Mouse (Mus musculus): ENCODE results near the gene Tas2r135.

Tas2r135 gene

DNA sequence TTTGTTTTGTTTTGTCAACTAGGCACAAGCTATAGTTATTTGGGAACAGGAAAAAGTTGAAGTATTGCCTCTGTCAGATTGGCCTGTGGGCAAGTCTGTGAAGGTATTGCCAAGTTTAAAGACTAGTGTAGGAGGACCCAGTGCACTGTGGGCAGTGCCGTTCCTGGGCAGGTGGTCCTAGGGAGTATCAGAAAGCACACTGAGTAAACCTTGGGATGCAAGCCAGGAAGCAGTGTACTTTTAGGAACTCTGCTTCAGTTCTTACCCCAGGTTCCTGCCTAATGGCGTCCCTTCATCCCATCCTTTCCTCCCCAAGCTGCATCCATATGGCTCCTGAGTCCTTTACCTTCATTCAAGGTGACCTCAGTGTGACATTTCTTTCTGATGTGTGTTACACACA lies 30.1 kb upstream of the Tas2r135 start:
- no peak for DNase-seq

DNA sequence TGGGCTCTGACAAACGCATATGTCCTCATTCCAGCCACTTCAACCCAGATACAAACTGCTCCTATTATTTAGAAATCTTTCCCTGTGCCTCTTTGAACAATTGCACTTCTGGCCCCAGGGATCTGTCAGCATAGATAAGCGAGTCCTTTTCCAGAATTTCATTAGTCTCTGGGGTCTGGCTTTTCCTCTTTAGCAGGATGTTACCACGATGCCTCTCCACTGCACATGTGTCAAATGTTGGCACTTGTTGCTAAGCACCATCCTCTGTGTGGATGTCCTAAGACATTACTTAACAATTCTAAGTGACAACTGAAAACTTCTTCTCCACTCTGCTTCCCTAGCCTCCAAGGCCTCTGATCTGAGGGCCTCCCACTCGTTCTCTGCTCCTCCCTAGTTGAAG lies 29.2 kb upstream of the Tas2r135 start:
- DNase-seq: no peak

DNA sequence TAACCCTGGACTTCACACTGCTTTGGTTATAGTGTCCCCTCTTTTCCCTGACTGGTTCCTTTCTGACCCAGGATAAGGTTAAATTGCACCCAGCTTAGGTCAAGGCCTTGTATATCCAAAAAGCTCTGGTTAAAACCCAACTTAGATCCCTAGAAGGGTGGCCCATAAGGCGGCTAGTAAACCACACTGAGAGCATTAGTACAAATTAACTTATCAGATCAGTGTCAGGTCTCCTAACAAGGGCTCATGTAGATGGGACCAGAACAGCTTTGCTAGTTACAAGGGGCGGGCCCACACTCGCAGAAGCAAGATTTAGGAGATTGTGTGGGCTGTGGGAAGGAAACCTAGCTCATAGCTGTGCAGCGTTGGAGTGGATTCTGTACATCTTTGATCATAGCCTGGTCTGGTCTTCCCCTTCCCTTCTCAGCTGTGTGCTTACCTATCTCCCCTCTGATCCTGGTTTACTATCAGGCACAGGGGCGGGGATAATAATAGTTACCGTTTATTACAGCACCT lies 28.7 kb upstream of the Tas2r135 start:
- DNase-seq: no peak

DNA sequence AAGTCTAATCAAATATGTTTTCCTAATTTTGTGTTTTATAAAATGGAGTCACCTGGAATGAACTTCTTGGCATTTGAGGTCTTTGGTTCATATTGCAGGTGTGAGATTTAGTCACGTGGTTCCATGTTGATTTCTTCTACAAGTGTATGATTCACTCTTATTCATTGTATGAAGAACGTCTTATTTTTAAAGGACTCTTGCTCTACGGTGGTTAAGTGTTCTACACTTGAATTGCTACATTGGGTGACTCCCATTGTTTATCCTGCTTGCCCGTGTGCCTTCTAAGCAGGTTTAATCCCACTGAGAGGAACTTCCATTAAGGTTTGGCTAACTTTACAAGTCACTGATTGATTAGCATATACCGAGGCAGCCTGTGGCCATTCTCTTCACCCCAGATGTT lies 28.0 kb upstream of the Tas2r135 start:
- DNase-seq: no peak

DNA sequence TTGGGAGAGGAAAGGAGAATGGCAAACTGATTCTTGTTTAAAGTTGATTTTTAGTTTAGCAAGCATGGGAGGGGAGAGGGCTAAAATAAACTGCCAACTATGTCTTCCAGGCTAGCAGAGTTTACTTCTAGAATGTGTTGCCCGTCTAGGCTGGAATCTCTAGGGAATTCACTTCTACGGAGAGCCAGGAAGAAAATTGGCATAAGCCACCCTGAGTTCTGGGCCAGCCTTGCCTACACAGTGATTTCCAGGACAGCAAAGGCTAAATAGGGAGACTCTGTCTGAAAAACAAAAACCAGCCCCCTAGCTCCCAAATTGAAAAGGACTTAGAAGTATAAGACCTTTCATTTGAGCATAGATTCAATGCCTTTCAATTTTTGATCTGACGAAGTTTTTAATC lies 25.7 kb upstream of the Tas2r135 start:
- no peak for DNase-seq

DNA sequence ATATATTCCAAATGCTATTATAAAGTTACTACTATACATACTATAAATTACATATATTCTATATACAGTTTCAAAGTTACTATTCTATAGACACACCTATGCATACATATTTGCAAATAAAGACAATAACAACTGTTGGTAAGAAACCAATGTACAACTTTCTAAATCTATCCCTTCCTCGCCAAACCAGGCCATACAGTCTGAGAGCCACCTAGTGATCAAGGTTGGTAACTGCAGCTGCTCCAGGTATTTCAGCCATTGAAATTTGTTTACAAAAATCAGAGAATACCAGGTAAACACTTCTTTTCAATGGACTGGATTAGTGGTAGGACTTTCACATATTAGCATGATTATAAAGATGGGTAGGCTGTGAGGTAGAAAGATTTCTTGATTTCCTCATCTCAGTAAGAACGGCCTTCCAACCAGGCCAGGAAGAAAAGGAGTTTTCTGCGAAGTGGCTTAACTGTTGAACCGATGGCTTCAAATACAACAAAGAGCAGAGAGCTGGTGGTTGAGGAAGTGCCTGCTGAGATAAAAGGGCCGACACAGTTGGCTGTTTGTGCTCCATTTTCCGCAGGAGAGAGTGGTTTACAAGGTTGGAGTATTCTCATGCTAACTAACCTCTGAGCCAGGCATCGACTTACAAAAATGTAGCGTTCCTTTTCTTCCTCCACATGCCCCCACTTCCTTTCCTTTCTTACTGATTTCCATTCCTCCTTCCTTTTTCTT lies 24.7 kb upstream of the Tas2r135 start:
- no peak for DNase-seq

DNA sequence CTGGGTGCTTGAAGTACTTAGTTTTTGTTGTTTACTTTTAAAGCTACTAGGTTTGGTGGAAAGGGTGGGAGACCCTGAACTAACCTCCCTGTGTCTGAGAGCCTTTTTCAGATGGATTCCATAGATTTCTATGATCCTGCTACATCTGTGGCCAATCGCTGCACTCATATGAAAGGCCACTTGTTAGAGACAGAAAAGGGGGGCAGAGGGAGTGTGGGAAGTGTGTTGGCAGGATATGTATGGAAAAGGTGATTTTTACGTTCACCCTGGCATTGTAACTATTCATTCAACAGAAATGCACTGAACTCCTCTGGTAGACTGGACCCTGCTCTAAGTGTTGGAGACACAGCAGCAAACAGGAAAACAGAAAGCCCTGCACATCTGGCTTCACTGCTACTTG lies 24.0 kb upstream of the Tas2r135 start:
- DNase-seq: no peak

DNA sequence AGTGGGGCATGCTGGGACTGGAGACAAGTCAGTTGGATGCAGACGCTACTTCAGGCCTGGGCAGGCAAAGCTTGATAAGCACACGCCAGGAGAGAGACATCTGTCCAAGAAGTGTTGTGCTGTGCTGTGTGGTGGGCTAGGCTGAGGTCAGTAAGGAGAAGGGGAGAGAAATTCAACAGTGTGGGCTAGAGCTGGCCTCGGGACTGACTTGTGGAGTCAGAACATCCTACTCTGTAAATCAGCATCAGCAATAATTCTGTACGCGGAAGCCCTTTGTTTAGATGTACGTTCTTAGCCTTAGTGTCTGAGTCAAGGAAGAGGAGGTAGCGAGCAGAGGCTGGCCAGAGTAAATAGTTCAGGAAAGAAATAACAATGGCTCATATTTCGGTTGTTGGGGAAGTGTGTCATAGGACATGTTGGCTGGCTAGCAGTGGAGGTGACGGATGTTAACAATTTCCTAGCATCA lies 23.3 kb upstream of the Tas2r135 start:
- DNase-seq: no peak

DNA sequence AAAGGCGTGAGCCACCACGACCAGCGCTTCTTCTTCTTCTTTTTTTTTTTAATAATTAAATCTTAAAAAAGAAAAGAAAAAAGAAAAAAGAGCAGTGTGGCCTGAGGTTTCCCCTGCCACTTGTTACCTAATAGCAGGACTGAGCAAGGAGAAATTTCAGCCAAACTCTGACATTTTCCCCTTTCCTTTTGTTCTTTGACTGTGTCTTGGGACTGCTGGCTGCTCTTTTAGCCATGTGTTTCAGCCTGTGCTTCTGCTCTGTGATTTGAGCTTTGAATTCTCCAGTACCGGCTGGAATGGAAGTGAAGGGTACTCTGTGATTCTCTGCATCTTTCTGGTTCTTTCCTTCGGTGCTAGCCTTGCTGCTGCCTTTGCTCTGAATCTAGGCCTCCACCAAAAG lies 21.9 kb upstream of the Tas2r135 start:
- no peak for DNase-seq

DNA sequence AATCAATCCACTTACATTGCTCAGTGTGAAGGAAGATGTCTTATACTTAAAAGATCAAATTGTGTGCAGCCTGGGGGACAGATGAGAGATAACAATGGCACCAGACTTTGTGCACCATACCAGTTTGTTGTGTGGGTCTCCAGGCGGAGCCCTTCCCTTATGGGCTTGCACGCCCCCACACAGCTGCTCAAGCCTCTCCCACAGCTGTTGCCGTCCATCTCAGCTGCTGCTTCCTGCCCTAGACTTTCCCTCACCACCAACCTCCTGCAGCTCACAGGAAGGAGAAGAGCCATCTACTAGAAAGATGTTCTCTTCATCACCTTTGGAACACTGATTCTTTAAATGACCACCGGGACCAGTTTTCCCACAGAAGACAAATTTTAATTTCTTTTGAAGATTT lies 19.6 kb upstream of the Tas2r135 start:
- DNase-seq: no peak

DNA sequence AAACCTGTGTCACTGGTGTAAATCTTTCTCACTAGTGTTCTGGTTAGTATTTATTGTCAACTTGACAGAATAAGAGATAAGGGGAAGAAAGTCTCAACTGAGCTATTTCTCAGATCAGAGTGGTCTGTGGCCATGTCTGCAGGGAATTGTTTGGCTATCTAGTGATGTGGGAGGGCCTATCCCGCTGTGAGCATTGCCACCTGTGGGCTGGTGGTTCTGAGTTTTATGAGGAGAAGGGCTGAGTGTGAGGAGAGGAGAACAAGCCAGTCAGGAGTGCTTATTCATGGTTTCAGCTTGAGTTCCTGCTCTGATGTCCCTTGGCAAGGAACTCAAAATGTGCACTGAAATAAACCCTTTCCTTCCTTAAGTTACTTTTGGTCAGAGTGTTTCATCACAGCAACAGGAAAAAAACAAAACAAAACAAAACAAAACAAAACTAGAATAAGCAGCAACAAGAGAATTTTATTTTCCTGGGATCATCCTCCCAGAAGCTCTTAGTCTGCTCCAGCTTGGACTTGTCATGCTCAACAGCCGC lies 13.4 kb upstream of the Tas2r135 start:
- no peak for DNase-seq

DNA sequence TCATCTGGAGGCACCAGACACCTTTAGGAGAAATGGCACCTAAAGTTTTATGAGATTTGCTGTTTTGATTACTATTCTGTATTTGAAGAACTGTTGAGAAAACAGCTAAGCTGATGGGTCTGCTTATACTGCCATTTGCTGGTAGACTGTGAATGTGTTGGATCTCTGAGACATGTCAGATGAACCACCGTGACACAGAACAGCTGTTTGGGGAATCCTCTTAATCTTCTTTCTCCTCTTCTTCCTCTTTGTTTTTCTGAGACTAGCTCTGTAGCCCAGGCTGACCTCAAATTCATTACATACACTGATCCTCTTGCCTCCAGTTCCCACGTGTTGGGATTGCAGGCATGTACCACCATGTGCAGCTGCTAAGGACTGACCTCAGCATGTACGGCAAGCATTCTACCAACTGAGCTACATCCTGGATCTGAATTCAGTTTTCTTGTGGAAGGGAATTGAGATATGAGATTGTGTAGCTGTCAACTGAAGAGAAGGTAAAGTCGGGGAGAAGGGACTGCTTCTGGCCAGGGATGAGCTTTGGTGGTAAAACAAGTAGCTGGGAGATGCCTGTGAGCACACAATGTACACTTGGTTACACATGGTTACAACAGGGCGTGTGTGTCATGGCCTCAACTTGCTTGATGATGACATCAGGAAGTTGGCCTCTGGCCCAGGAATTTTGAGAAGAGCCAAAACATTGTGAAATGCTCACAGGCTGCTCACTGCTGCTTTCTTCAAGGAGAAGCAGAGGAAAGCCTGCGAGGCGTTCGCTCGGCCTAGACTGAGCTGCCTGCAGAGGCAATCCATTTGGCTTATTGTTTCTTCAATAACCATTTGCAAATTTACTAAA lies 9.0 kb upstream of the Tas2r135 start:
- DNase-seq: peak; percentile 63

DNA sequence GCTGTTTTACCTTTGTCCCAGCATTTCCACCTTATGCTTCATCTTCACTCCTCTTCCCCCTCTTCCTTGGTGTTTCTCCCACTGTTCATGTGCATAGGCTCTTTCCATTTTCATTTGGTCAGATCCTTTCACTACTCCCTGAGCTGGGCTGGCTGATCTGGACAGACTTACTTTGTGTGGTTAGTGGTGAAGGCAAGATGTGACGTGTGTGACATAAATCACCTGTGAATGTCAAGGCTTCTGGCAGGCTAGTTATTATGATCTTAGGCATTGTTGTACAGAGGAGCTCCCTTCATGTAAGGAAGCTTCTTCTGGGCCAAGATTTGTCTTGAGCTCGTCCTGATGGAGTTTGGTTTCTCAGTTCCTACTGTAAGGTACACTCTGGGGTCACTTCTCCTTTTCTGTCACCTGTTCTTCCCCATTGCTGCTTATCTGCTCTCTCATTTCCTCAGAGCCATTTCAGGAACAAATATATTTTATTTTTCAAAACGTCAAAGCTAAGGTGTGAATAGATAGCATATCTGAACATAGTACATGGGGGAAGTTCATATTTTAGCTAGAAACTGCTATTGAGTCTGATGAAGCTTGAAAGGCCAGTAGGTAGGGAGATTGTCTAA lies 8.1 kb upstream of the Tas2r135 start:
- DNase-seq: no peak

DNA sequence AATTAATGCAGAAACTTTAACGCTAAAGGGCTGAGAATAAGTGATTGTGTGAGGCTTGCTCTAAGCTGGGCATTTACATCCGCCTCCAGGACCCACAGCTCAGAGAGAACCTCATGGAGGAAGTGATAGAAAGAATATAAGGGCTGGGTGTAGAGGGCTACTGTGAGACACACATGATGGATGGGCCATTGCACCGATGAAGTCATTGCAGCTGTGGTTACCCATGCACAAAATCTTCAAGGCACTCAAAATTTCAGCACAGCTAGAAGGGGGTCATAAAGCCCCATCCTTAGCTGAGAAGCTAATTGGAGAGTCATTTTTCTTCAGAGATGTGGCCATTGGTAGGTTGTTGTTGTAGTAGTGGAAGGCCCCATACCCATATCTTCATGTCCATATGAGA lies 6.9 kb upstream of the Tas2r135 start:
- no peak for DNase-seq

DNA sequence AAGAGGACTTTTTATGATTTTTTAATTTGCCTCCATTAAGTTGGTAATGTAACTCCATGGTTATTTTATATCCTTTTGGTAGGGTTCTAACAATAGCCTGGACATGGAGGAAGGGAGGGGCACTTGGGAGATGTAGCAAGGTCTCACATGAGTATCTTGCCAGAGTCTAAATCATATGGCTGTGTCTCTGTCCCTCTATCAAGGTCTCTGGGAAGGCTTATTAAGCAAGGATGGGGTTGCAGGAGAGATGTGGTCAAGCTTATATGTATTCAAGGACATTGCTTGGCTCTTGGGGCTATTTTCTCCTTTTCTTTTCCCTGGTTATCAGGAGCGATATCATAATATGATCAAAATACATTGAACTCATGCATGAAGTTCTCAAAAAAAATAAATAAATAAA lies 6.2 kb upstream of the Tas2r135 start:
- DNase-seq: no peak

DNA sequence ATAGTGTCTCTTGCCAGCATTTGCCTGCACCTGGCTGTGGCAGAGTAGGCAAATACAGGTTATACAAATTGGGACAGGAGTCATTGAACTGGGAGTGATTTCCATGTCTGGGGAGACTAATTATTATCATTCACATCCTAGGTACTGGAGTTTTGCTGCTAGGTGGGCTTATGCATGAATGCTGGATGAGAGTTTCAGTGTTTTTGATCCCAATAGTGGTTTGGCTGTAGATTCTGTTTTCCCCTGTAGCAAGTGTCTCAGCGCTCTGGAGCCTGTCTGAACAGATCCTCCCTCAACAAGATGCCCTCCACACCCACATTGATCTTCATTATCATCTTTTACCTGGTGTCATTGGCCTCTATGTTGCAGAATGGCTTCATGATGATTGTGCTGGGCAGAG lies 5.3 kb upstream of the Tas2r135 start, which contains the start of gene Tas2r143:
Gene Tas2r143, plus strand, starts transcription at position 301 of the 400 bp plus-strand sequence.
- DNase-seq: no peak

DNA sequence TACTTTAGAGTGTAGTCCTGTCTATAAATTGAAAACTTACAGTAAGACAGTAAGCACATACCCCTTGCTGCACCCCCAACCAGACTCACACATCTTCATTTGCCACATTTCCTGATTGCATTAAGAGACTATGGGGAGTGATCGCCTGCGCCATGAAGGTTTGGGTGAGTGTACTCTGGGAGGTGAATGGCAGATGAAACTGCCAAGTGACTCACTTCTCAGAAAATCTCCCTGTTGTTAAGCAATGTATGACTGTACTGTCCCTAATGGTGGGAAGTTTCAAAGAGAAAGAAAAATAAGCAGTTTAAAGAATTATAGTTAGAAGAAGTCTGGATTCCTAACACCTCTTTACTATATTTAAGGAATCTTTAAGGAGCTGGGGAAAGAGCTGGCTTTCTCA lies 14.2 kb downstream of the Tas2r135 start:
- no peak for DNase-seq

DNA sequence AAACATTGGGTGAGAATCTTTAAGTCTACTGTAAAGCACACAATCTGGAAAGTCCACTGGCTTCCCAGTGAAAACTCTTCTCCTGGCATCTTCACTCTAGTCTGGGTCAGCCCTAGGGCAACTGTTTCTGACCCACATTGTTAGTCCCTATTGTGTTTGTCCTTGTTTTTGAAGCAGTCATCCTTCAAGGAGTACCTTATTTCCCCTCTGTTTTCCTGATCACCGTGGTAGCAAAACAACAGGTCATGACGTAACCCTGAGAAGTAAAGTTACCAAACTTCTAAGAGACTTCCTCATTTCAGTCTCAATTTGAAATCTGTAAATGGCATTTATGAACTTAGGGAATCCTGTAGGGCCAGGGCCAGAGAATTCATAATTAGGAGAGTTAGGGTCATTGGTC lies 16.2 kb downstream of the Tas2r135 start:
- no peak for DNase-seq

DNA sequence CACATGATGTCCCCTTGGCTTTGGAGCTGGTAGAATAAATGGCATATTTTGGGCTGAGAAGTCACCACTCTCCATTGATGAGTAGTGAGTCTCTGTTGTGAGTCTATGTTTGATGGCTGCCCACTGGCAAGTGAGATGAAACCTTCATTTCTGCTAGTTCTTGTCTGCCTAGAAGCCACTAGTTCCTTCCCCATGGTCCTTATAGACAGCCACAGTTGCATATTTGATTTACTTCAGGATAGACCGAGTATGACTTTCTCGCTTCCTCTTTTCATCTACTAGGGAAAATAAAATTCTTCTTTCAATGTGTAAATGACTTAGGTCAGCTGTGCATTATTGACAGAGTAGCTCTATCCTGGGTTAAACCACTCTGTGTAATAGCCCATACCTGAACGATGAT lies 19.2 kb downstream of the Tas2r135 start:
- DNase-seq: no peak

DNA sequence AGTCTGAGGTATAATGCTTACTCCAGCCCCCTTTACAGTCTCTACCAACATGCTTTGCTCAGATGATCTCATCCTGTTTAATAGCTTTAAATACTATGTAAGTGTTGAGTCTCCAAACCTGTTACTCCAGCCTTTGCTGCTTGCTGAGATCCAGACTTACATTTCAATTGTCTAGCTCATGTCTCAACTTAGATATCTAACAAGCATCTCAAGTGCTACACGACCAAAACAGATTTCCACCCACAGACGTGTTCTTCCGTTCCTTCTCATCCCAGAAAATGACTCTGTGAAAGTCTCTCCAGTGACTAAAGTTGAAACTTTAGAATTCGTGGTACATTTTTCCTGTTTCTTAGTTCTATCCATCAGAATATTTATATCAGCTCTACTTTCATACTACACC lies 21.1 kb downstream of the Tas2r135 start:
- DNase-seq: no peak

DNA sequence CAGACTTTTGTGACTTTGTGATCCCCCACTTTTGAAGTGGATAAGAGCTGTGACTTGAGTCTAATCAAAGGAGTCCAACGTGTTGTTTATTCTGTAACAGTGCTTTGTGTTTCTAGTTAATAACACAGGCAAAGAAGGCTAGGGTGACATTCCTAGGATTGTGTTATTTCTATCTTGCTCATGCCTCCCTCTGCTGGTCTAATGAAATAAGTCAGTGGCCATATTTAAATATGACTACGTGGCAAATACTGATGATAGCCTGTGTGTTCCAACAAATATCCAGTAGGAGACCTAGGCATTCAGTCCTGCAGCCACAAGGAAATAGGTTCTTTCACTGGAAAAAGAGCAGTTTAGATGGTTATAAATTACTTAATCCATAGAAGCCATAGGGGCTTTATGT lies 28.3 kb downstream of the Tas2r135 start:
- no peak for DNase-seq

DNA sequence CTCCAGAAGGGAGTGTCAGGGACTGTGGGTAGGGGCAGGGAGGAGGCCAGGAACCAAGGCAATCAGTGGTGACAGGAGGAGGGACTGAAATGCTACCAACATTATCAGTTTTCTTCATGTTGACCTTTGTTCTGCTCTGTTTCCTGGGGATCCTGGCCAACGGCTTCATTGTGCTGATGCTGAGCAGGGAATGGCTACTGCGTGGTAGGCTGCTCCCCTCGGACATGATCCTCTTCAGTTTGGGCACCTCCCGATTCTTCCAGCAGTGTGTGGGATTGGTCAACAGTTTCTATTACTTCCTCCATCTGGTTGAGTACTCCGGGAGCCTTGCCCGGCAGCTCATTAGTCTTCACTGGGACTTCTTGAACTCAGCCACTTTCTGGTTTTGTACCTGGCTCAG lies 29.2 kb downstream of the Tas2r135 start, which contains the start of gene Tas2r126:
Gene Tas2r126, plus strand, starts transcription at position 90 of the 400 bp plus-strand sequence.
- DNase-seq: no peak

DNA sequence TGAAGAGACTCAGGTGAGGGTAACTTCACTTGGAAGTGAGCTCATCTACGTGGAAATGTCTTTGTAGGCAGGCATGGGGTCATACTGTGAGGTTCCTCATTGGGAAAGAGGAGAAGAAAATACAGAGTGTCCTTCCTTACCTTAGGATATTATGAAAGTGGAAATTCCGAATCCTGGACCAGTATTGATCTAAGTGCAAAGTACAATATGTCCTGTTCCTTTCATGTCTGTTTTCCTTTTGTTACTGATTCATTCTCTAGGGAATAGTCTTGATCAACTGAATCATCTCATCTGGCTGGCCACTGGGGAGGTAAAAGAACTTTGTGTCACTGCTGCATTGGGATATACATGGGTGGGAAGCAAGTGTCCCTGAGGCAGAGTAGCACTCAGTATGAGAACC lies 30.3 kb downstream of the Tas2r135 start:
- no peak for DNase-seq

Measured in layer of hippocampus, adult 9-11 months (tissue).